Mouse (Mus musculus) inflammation-experienced regulatory T-cells (primary cell): ENCODE measurements around the gene Hes2. TPM values are rescaled to one million over a fixed set of nuclear protein-coding genes. Genes with fewer than 3 reads are reported as not detected.

Experiments used
- polyA plus RNA-seq, 2 experiments: library from polyadenylated mRNA; unstranded; fragments of 100-300 nt; shearing (Covaris generic); gene quantifications; one replicate each; pipeline ENCODE4 v1.2.1; 2017

Hes2 gene
- not detected for polyA plus RNA-seq

DNA sequence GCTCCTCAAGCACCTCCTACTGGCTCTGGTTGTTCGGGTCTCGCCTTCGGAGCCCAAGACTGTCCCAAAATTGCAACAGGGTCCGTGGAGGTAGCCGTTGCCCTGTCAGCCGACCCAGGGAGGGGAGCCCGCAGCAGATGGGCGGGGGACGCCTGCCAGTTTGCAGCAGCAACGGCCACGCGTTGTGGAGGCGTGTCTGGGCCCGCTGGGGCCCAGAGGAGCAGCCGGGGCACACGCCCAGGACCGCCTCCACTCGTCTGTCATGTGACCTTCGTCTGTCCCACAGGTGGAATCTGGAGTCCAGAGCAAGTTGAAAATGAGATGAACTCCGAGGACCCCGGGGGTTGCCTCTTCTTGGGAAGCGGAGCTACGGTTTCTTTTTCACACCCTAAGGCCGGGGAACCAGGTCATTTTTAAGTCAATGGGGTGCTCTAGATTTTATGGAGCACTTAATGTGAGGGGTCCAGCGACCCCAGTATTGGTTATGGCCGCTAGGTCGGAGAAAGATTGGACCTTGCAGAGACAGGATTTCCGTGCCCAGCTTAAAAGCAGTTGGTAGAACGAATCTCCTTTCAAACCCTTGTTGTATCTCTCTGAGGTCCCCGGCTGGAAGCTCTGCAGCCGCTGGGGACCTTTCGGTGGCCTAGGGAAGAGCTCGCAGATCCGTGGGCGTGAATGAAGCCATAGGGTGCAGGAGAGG, at the start of gene Hes2:
TSS of gene Hes2 (plus strand) at position 283 of the 700 bp plus-strand sequence.

DNA sequence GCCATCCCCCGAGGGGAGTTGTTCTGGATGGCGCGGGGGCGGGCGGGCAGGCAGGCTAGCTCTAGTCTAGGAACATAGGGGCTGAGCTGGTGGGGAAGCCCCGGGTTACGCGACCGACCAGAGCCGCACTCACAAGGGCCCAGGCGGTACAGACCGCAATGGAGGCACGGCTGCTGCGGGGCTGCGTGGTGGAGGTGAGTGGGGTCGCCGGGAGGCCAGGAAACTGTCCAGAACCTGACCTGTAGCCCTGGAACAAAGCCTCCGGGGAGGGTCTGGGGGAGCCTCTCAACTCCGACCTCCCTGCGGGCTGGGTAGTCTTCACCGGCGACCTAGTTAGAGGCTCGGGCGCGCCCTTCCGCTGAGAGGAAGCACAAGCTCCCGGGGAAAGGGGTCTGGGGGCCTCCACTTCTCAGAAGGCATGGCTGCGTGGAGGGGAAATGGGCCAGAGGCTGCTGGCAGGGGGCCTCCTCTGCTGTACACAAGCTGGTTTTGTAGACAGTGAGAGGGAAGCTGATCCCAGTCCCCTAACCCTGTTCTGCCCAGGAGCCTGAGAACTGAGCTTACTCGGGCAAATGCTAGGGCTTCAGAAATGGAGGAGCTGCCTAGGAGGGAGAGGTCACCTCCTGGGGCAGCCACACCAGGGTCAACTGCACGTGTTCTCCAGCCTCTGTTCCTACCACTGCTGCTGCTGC, 42.6 kb upstream of the Hes2 start, which contains the start of gene Tnfrsf25:
TSS of gene Tnfrsf25 (plus strand) at position 14 of the 692 bp plus-strand sequence.

DNA sequence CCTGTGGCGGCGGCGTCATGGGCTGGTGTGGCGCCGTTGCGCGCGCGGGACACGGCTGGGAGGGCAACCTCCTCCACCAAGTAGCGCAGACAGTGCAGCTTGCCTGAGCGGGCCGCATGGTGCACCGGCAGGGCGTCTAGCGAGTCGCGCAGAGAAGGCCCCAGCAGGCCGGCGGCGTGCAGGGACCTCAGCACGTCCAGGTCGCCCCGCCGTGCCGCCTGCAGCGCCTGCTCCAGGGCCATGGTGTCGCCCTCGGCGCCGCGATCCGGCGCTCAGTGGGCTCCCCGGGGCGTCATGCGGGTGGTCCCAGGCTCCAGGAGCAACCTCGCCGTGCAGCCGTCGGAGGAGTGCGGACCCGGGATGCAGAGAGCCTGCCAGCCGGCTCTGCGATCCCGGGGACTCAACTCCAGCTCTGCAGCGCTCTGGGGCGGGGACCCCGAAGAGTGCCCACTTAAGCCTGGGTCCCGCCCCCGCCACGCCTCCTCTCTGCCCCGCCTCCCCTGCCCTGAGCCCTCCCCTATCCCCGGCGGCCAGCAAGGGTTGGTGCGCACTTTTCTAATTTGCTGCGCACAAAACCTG, 6.6 kb upstream of the Hes2 start, which contains the start of gene Espn:
TSS of gene Espn (minus strand) at position 406 of the 579 bp plus-strand sequence.

GRCm38 (mm10) chr4:152177537-152178343, 19.1 kb downstream of the Hes2 start, which contains the start of gene Acot7:
Gene Acot7 (plus strand): TSS chr4:152178134.

Other genes with a start within 250 kb of the Hes2 start
- 10 to 100 TPM; 40.2 to 46.3 TPM for gene Dnajc11, start 225.2 kb upstream of the Hes2 start, polyA plus RNA-seq
- 100 to 1,000 TPM in 1 of 2 experiments, 10 to 100 TPM in 1; 82.7 to 104 TPM for gene Thap3, start 169.9 kb upstream of the Hes2 start, polyA plus RNA-seq
- 10 to 100 TPM; 14.3 to 16.3 TPM for gene Phf13, start 162.6 kb upstream of the Hes2 start, polyA plus RNA-seq
- gene Klhl21, start 150.1 kb upstream of the Hes2 start, polyA plus RNA-seq, result 10 to 100 TPM; 22.4 to 32.1 TPM
- gene Zbtb48, start 131.2 kb upstream of the Hes2 start, polyA plus RNA-seq, result 10 to 100 TPM; 33.0 to 42.6 TPM
- gene Tas1r1, start 120.3 kb upstream of the Hes2 start, polyA plus RNA-seq, result under 1 TPM in 1 of 2 experiments, not detected in 1; 0.45 TPM
- 10 to 100 TPM; 41.1 to 56.9 TPM for gene Nol9, start 119.5 kb upstream of the Hes2 start, polyA plus RNA-seq
- gene Plekhg5, start 86.4 kb upstream of the Hes2 start, polyA plus RNA-seq, result 1 to 10 TPM; 6.4 to 8.3 TPM
- gene Tnfrsf25, start 42.9 kb upstream of the Hes2 start, polyA plus RNA-seq, result 100 to 1,000 TPM; 148 to 160 TPM
- 10 to 100 TPM; 30.5 to 31.0 TPM for gene Espn, start 6.5 kb upstream of the Hes2 start, polyA plus RNA-seq
- gene Acot7, start 19.3 kb downstream of the Hes2 start, polyA plus RNA-seq, result 100 to 1,000 TPM in 1 of 2 experiments, 10 to 100 TPM in 1; 71.4 to 130 TPM
- gene Gpr153, start 115.4 kb downstream of the Hes2 start, polyA plus RNA-seq, result 1 to 10 TPM in 1 of 2 experiments, under 1 TPM in 1; 0.48 to 1.6 TPM
- gene Hes3, start 132.8 kb downstream of the Hes2 start, polyA plus RNA-seq, result 1 to 10 TPM in 1 of 2 experiments, under 1 TPM in 1; 0.25 to 2.8 TPM
- 10 to 100 TPM; 22.3 to 26.2 TPM for gene Icmt, start 138.4 kb downstream of the Hes2 start, polyA plus RNA-seq
- 1 to 10 TPM in 1 of 2 experiments, under 1 TPM in 1; 0.54 to 5.7 TPM for gene Rnf207, start 160.1 kb downstream of the Hes2 start, polyA plus RNA-seq
- 100 to 1,000 TPM; 369 to 432 TPM for gene Rpl22, start 166.9 kb downstream of the Hes2 start, polyA plus RNA-seq
- gene Chd5, start 179.8 kb downstream of the Hes2 start, polyA plus RNA-seq, result under 1 TPM; 0.05 to 0.18 TPM